Mouse (Mus musculus): ENCODE data around the gene Ostm1.
A peak's percentile ranks its signal among the peaks of the same experiment; 100 is the strongest.

Gene Ostm1

GRCm38 (mm10) chr10:42583902-42584435 lies 347 bp downstream of the Ostm1 start:
- DNase-seq: peak; percentile 47

- DNase-seq: peak; percentile 68
These were observed 888 bp downstream of the Ostm1 start for GRCm38 (mm10) chr10:42584436-42584983.

- DNase-seq: no peak
These were observed 1.5 kb downstream of the Ostm1 start for GRCm38 (mm10) chr10:42585156-42585555.

GRCm38 (mm10) chr10:42585596-42586305 lies 2.1 kb downstream of the Ostm1 start:
- DNase-seq: no peak

GRCm38 (mm10) chr10:42587961-42588750 lies 4.5 kb downstream of the Ostm1 start:
- no peak for DNase-seq

- DNase-seq: no peak
These were observed 5.9 kb downstream of the Ostm1 start for GRCm38 (mm10) chr10:42589505-42589904.

- no peak for DNase-seq
These were observed 6.9 kb downstream of the Ostm1 start for GRCm38 (mm10) chr10:42590261-42591184.

- DNase-seq: peak; percentile 83
These were observed 7.8 kb downstream of the Ostm1 start for GRCm38 (mm10) chr10:42591185-42591992.

- DNase-seq: no peak
These were observed 8.5 kb downstream of the Ostm1 start for GRCm38 (mm10) chr10:42591993-42592686.

GRCm38 (mm10) chr10:42593201-42593600 lies 9.6 kb downstream of the Ostm1 start:
- no peak for DNase-seq

- DNase-seq: no peak
These were observed 15.0 kb downstream of the Ostm1 start for GRCm38 (mm10) chr10:42598615-42599014.

- no peak for DNase-seq
These were observed 17.9 kb downstream of the Ostm1 start for GRCm38 (mm10) chr10:42601556-42601955.

- DNase-seq: no peak
These were observed 21.3 kb downstream of the Ostm1 start for GRCm38 (mm10) chr10:42604874-42605273.

GRCm38 (mm10) chr10:42606757-42607156 lies 23.1 kb downstream of the Ostm1 start:
- no peak for DNase-seq

GRCm38 (mm10) chr10:42613075-42613474 lies 29.5 kb downstream of the Ostm1 start:
- peak; percentile 24 for DNase-seq

- DNase-seq: peak; percentile 88
These were observed 30.2 kb downstream of the Ostm1 start for GRCm38 (mm10) chr10:42613639-42614381.

GRCm38 (mm10) chr10:42614766-42615165 lies 31.1 kb downstream of the Ostm1 start:
- peak; percentile 18 for DNase-seq

GRCm38 (mm10) chr10:42618291-42618690 lies 34.7 kb downstream of the Ostm1 start:
- no peak for DNase-seq

GRCm38 (mm10) chr10:42625907-42626306 lies 42.3 kb downstream of the Ostm1 start:
- no peak for DNase-seq
